Mouse (Mus musculus) limb, embryonic 14.5 days (tissue): Measurements from ENCODE around the gene Exo5. TPM values are rescaled to one million over a fixed set of nuclear protein-coding genes. Genes with fewer than 3 reads are reported as not detected.

Experiments used
- ATAC-seq: fragments of 200-750 bp; cut with Nextera tagmentation; 2 replicates; pipeline ENCODE4 v1.8.0; 2017; ENCODE audit warnings: low read depth, moderate number of reproducible peaks, moderate TSS enrichment; ENCODE audit not compliant: low FRiP score
- DNase-seq: peaks from one replicate; pipeline ENCODE4 v3.0.0-alpha.2; 2015; ENCODE audit warnings: low spot score
- H3K27ac ChIP-seq: fragments of 300-500 bp; sonication (generic); replicated peaks from 2 replicates; pipeline ENCODE4 v1.5.1; 2014; ENCODE audit warnings: low read depth, mild to moderate bottlenecking, low read length, moderate library complexity, mixed read lengths
- H3K27me3 ChIP-seq: fragments of 300-500 bp; sonication (generic); 2 replicates; pipeline ENCODE4 v1.6.1; 2014; ENCODE audit warnings: low read length, mixed read lengths; ENCODE audit not compliant: control insufficient read depth, insufficient read depth
- H3K36me3 ChIP-seq: fragments of 300-500 bp; sonication (generic); 2 replicates; pipeline ENCODE4 v1.6.1; 2014; ENCODE audit warnings: mild to moderate bottlenecking, low read length, moderate library complexity, mixed read lengths; ENCODE audit not compliant: control insufficient read depth, insufficient read depth
- H3K4me1 ChIP-seq: fragments of 300-500 bp; sonication (generic); 2 replicates; pipeline ENCODE4 v1.6.1; 2014; ENCODE audit warnings: antibody characterized with exemption, low read length, mixed read lengths; ENCODE audit not compliant: control insufficient read depth, insufficient read depth
- H3K4me2 ChIP-seq: fragments of 300-500 bp; sonication (generic); replicated peaks from 2 replicates; pipeline ENCODE4 v1.6.1; 2014; ENCODE audit warnings: low read depth, mild to moderate bottlenecking, low read length, moderate library complexity; ENCODE audit not compliant: severe bottlenecking
- H3K4me3 ChIP-seq: fragments of 300-500 bp; sonication (generic); replicated peaks from 2 replicates; pipeline ENCODE4 v1.5.1; 2014; ENCODE audit warnings: low read length
- H3K9ac ChIP-seq: fragments of 300-500 bp; sonication (generic); 2 replicates; pipeline ENCODE4 v1.6.1; 2014; ENCODE audit warnings: mild to moderate bottlenecking, low read depth, low read length, moderate library complexity; ENCODE audit not compliant: severe bottlenecking
- H3K9me3 ChIP-seq: fragments of 300-500 bp; sonication (generic); 2 replicates; pipeline ENCODE4 v1.6.1; 2016; ENCODE audit warnings: low read length; ENCODE audit not compliant: control insufficient read depth
- POLR2A ChIP-seq: fragments of 200-500 bp; IDR thresholded peaks from 2 replicates; pipeline ENCODE4 v1.8.0; 2012; ENCODE audit warnings: inconsistent platforms, mild to moderate bottlenecking, moderate library complexity, borderline replicate concordance; ENCODE audit not compliant: insufficient read depth, insufficient read length; ENCODE audit errors: extremely low read depth
- WGBS: fragments of 180-500 bp; shearing (Covaris S2); extraction: QIAGEN DNeasy Blood & Tissue Kit; methylation state at CpG from one replicate; pipeline ENCODE4 v1.1.7; 2014; 5-methylcytosine and 5-hydroxymethylcytosine counted together
- polyA plus RNA-seq, 2 experiments: library from polyadenylated mRNA; depleted of rRNA in 1 of 2; stranded (reverse) in 1 of 2; unstranded in 1 of 2; fragments of >200 nt; fragmentation: Nextera tagmentation in 1 of 2; extraction: Ambion mirVana in 1 of 2; gene quantifications; 2 replicates each; pipeline versions ENCODE4 v1.2.1 to v1.2.3; 2012 to 2014

The Exo5 gene
- polyA plus RNA-seq (2012; rRNA removed) (19.5 and 25.4 TPM in 2 replicates), polyA plus RNA-seq (2014; fragmentation: Nextera tagmentation; extraction: Ambion mirVana) (24.8 and 25.2 TPM in 2 replicates)

DNA sequence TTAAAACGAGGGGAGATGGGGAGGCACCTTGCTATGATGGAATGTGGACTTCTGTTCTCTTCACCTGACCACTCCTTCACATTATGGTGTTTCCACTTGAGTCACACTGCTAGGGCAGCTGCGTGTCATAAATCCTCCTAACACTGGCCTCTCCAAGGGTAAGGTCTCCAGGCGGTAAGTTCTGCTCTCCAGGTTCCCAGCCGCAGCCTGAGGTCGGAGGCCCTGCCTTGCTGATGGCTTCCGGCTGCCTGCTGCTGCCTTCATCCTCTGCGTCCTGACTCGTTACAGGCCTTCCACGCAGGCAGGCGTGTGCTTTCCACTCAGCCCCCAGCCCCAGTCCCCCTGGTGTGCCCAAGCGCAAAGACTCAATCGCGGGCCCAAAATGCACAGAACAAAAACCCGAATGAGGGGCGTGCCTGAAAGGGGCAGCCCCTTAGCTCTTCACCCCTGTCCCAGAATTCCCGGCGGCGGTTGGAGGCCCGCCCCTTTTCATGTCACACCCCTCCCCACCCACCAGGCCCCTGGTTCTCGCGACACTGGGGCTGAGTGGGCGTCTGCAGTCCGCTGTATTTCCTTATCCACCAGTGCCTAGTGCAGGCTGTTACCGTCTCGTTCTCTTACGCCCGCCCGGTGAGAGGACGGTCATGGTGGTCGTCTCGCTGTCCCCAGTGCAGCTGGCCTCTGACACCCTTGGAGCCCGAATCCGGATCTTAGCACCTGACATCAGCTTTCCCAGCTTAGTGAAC, at the start of gene Exo5:
Gene Exo5 (minus strand): TSS at position 464 of the 746 bp plus-strand sequence.
- peak; percentile 89; the same call in 1 of the 2 replicates for TF ChIP-seq POLR2A

DNA sequence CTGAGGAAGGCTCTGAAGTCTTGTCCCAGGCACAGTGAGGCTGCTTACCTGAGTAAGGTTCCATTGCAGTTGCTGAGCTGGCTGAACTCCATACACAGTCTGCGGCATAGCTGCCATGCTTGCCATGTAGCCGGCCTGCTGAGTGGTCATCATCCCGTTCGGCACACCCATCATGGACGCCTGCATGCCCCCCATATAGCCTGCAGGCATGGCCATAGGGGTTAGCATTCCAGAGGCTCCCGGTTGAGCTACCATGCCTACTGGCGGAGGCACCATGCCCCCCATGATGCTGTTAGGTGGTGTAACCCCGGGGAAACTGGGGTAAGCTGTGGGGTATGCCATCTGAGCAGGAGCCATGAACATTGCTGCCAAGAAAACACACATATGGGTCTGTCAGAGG, 47.0 kb upstream of the Exo5 start:
- TF ChIP-seq POLR2A: no peak
- Histone ChIP-seq H3K9me3 (no peaks in the 10 kb centered on the region), H3K36me3 (peaks cover 60% of the 10 kb centered on the region), H3K27me3 (no peaks in the 10 kb centered on the region), H3K27ac (no peak overlapping the region), H3K4me3 (no peak overlapping the region), H3K4me2 (no peak overlapping the region), H3K4me1 (no peaks in the 10 kb centered on the region), H3K9ac (no peak overlapping the region)
- ATAC-seq (no peak), DNase-seq (no peak)
- WGBS: 96% methylated on average over 8 of the region's 8 CpGs

More for the DNA sequence above, at the start of gene Exo5:
- DNase-seq (peak; percentile 93), ATAC-seq (peak; percentile 99)
- H3K36me3 ChIP-seq: peaks cover 27% of the 10 kb centered on the region
- under 1% methylated on average over 33 of the region's 33 CpGs for WGBS
- peaks cover 19% of the 10 kb centered on the region for H3K9me3 ChIP-seq
- no peaks in the 10 kb centered on the region for H3K27me3 ChIP-seq
- peaks cover 4% of the 10 kb centered on the region; the same call in 1 of the 2 replicates for H3K4me1 ChIP-seq
- H3K27ac ChIP-seq: peak within 1 kb of the TSS; percentile 88
- peak within 1 kb of the TSS; percentile 66 for H3K4me3 ChIP-seq
- peak within 1 kb of the TSS; percentile 71 for H3K9ac ChIP-seq
- H3K4me2 ChIP-seq: peak within 1 kb of the TSS; percentile 68

DNA sequence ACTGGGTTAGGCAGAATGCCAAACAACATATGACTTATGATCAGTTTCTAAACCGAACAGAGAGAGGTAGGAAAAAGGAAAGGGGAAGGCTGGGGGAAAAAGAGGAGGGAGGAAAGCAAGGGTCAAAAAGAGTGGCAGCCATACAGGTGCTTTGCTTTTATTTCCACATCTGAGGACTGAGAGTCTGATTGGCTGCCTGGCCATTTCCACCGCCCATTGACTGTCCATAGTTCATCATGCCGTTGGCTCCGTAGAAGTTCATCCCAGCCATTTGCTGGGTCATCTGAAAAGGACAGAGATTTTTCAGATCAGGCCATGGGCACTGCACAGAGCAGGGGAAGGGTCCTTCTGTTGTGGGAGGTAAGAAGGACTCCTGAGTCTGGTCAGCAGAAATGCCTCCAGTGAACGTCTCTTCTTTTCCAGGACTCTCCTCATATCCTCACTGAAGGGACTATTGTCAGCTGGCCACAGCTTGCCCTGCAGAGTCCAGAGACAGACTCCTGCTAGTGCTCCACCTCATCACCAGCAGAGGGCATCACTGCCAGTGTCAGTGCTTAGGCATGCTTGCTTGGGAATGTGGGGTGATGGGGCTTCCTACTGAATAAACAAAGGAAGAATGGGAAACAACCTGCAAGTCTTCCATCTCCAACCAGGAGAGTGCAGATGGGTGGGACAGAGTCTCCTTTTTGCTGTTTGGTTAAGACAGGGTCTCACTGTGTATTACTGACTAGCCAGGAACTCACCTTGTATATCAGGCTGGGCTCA, 44.7 kb upstream of the Exo5 start:
- H3K36me3 ChIP-seq: peaks cover 54% of the 10 kb centered on the region
- ATAC-seq (no peak), DNase-seq (peak; percentile 7)
- no peak for TF ChIP-seq POLR2A
- H3K9me3 ChIP-seq: no peaks in the 10 kb centered on the region
- no peaks in the 10 kb centered on the region for H3K4me1 ChIP-seq
- H3K9ac ChIP-seq: no peak overlapping the region
- no peak overlapping the region for H3K4me3 ChIP-seq
- WGBS: 90% methylated on average over 5 of the region's 5 CpGs
- H3K4me2 ChIP-seq: no peak overlapping the region
- no peak overlapping the region for H3K27ac ChIP-seq
- no peaks in the 10 kb centered on the region for H3K27me3 ChIP-seq

DNA sequence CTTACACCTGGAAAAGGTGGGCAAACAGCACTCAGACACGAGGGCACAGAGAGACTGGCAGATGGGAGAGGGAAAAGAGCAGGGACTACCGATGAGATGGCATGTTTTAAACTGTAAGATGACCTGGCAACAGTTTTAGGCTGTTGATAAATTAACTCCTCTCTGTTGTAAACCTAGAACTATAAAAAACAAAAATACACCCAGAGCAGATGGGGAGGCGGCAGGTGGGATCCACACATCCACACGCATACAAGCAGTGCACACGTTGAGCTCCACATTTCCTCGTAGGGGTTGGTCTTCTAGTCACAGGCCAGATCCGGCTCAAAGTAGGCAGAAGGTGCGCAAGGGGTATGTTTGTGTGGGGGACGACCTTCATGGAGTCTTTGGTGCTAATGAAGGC, 43.7 kb upstream of the Exo5 start:
- no peak for DNase-seq
- TF ChIP-seq POLR2A: no peak
- Histone ChIP-seq H3K4me2 (no peak overlapping the region), H3K4me1 (no peaks in the 10 kb centered on the region), H3K27me3 (no peaks in the 10 kb centered on the region), H3K9me3 (no peaks in the 10 kb centered on the region), H3K4me3 (no peak overlapping the region), H3K27ac (no peak overlapping the region), H3K9ac (no peak overlapping the region), H3K36me3 (peaks cover 43% of the 10 kb centered on the region)
- no peak for ATAC-seq
- WGBS: 87% methylated on average over 9 of the region's 9 CpGs

DNA sequence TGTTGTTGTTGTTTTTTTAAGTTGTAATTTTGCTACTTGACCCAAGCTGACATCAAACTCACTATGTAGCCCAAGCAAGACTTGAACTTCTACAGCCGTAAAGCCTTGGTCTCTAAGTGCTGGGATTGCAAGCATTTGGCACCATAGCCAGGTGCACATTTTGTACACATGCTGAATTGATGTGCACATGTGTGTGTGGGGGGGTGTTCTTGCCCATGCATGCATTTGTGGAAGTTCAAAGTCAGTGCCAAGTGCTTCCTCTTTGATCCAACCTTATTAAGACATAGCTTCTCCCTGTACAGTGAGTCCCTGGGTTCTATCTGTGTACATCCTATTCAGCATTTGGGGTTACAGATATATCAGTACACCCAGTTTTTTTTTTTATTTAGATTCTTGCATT, 30.8 kb upstream of the Exo5 start:
- DNase-seq: no peak
- WGBS: 84% methylated on average over 1 of the region's 1 CpGs
- H3K27ac ChIP-seq: no peak overlapping the region
- no peak for ATAC-seq
- no peak overlapping the region for H3K9ac ChIP-seq
- no peaks in the 10 kb centered on the region for H3K36me3 ChIP-seq
- TF ChIP-seq POLR2A: no peak
- H3K9me3 ChIP-seq: no peaks in the 10 kb centered on the region
- no peaks in the 10 kb centered on the region for H3K27me3 ChIP-seq
- no peak overlapping the region for H3K4me2 ChIP-seq
- H3K4me3 ChIP-seq: no peak overlapping the region
- H3K4me1 ChIP-seq: peaks cover 6% of the 10 kb centered on the region; the same call in 1 of the 2 replicates
